Mouse (Mus musculus) urinary bladder, adult 18-20 months (tissue): Measurements from ENCODE around the gene Pnpla7.

ENCODE experiments used
- DNase-seq, 2 experiments: peaks; one replicate each; pipeline ENCODE4 v3.0.0; 2022; ENCODE audit warnings: low spot score in 2 of 2, mixed read lengths in 2 of 2

Pnpla7 gene

GRCm38 (mm10) chr2:24987762-24988161 is 11.9 kb downstream of the Pnpla7 start:
- DNase-seq, result no peak

GRCm38 (mm10) chr2:24995332-24995731 is 19.5 kb downstream of the Pnpla7 start:
- DNase-seq, result no peak

- DNase-seq, result no peak
These were observed 20.6 kb downstream of the Pnpla7 start for GRCm38 (mm10) chr2:24996471-24996870.

GRCm38 (mm10) chr2:25000544-25001235 is 24.9 kb downstream of the Pnpla7 start:
- DNase-seq, result no peak

- no peak for DNase-seq
These were observed 28.3 kb downstream of the Pnpla7 start for GRCm38 (mm10) chr2:25003946-25004786.

- DNase-seq, result no peak
These were observed 30.9 kb downstream of the Pnpla7 start for GRCm38 (mm10) chr2:25006767-25007166.

GRCm38 (mm10) chr2:25008250-25008649 is 32.4 kb downstream of the Pnpla7 start:
- DNase-seq, result no peak

- no peak for DNase-seq
These were observed 46.8 kb downstream of the Pnpla7 start for GRCm38 (mm10) chr2:25022678-25023077.

GRCm38 (mm10) chr2:25025109-25025508 is 49.3 kb downstream of the Pnpla7 start:
- DNase-seq, result no peak

GRCm38 (mm10) chr2:25034994-25035393 is 59.2 kb downstream of the Pnpla7 start:
- DNase-seq, result no peak

- no peak for DNase-seq
These were observed 64.3 kb downstream of the Pnpla7 start for GRCm38 (mm10) chr2:25040089-25040488.

- DNase-seq, result no peak
These were observed 75.1 kb downstream of the Pnpla7 start for GRCm38 (mm10) chr2:25050921-25051320.

GRCm38 (mm10) chr2:25051450-25051849 is 75.6 kb downstream of the Pnpla7 start:
- DNase-seq, result no peak

- DNase-seq, result no peak
These were observed 77.3 kb downstream of the Pnpla7 start for GRCm38 (mm10) chr2:25053101-25053500.

GRCm38 (mm10) chr2:25054221-25055067 is 78.6 kb downstream of the Pnpla7 start, which contains the start of gene Nsmf:
TSS of gene Nsmf (plus strand) at chr2:25054355.
- DNase-seq, result peak; percentile 77 to 79

- no peak for DNase-seq
These were observed 79.2 kb downstream of the Pnpla7 start for GRCm38 (mm10) chr2:25055068-25055405.

- DNase-seq, result no peak
These were observed 79.7 kb downstream of the Pnpla7 start for GRCm38 (mm10) chr2:25055409-25056155.

GRCm38 (mm10) chr2:25058926-25059325 is 83.1 kb downstream of the Pnpla7 start:
- no peak for DNase-seq

GRCm38 (mm10) chr2:25063523-25063922 is 87.7 kb downstream of the Pnpla7 start:
- DNase-seq, result no peak

- DNase-seq, result no peak
These were observed 88.5 kb downstream of the Pnpla7 start for GRCm38 (mm10) chr2:25064285-25064684.

GRCm38 (mm10) chr2:25065537-25065936 is 89.7 kb downstream of the Pnpla7 start:
- DNase-seq, result no peak
